Mouse (Mus musculus): ENCODE results near the gene Tubgcp5.

DNA sequence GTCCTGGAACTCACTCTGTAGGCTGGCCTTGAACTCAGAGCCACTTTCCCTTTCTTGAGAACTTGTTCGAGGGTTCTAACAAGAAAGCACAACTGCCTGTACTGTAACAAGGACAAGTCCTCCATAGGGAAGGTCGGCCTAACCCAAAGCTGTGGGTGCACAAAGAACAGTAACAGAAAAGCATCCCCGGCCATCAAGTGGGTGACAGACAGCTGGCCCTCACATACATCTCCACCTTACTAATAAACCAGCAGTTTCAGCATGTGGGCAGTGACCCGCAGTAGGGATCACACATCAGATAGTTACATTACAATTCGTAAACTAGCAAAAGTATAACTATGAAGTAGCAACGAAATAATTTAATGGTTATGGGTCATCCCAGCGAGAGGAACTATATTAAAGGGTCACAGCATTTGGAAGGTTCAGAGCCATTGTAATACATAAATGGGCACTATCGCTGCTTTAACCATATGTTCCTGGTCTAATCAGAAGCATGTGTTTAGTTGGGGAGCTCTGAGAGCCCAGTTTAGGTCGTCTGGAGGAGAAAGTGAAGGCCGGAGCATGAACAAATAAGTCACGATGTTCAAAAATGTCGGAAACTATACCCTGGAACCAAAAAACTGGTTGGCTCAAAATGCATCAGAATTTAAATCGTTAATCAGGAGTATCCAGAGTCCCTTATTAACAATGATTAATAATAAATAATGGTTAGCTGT, 560 bp upstream of the Tubgcp5 start:
- TF ChIP-seq CTCF (IDR thresholded peaks at IDR 0.05; ENCODE audit: low read depth) = no peak
- no peak for TF ChIP-seq EP300 (IDR thresholded peaks at IDR 0.05; ENCODE audit: low read depth)

Data from heart, postnatal 0 days (tissue).